Mouse (Mus musculus): ENCODE measurements around the gene Vps9d1. TPM values are rescaled to one million over a fixed set of nuclear protein-coding genes. Genes with fewer than 3 reads are reported as not detected.
"Not testable (repeated sequence)": the region's sequence is repeated elsewhere in the genome, so short reads cannot be mapped to it uniquely, and the experiment has no call there.

Vps9d1 gene
- polyA plus RNA-seq, 1 experiment from 2014 or later, result 17.3 TPM

DNA sequence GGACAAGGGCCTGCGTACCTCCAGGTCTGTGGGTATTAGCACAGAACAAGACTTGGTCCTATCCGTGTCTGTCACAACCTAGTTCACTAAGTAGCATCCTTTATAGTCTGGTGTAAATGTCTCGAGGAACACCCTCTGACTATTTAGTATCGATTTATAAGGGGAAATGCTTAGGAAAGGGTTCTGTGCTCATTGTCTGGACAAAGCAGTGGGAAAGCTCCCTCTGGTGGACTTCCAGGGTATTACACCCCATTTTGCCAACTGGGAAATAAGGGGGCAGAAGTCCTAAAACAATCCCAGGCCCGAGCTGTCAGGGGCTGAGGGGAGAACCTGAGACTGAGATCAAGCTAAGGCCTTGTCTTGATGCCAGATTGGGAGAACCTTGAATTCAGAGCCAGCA lies 51.9 kb downstream of the Vps9d1 start:
- WGBS, result 26% methylated on average over 5 of the region's 5 CpGs
- Histone ChIP-seq H3K9ac (ENCODE audit: low read depth, low read length) (no peak overlapping the region), H3K27me3 (ENCODE audit: insufficient read depth, low read length) (no peaks in the 10 kb centered on the region), H3K36me3 (ENCODE audit: insufficient read depth, low read length) (peaks cover 20% of the 10 kb centered on the region; the same call in 1 of the 2 replicates), H3K4me3 (replicated peaks; ENCODE audit: low read depth, low read length) (no peak overlapping the region), H3K4me1 (replicated peaks; ENCODE audit: insufficient read depth, low read length) (no peaks in the 10 kb centered on the region), H3K27ac (no peak overlapping the region), H3K9me3 (replicated peaks; ENCODE audit: low read length) (no peaks in the 10 kb centered on the region), H3K4me2 (ENCODE audit: low read length) (no peak overlapping the region)
- DNase-seq (ENCODE audit: low spot score) (peak; percentile 86), ATAC-seq (replicated peaks; ENCODE audit: low FRiP score, low read depth) (no peak)
- peak; percentile 93 for TF ChIP-seq CTCF (IDR thresholded peaks at IDR 0.05; ENCODE audit: low read depth)

- H3K36me3 ChIP-seq (ENCODE audit: insufficient read depth, low read length), result 0 out of 2 replicates have a peak, but pooled peaks cover 4% of the 10 kb centered on the region
- H3K27me3 ChIP-seq (ENCODE audit: insufficient read depth, low read length), result no peaks in the 10 kb centered on the region
- H3K9ac ChIP-seq (ENCODE audit: low read depth, low read length), result no peak overlapping the region
- no peak overlapping the region for H3K4me3 ChIP-seq (replicated peaks; ENCODE audit: low read depth, low read length)
- no peaks in the 10 kb centered on the region for H3K4me1 ChIP-seq (replicated peaks; ENCODE audit: insufficient read depth, low read length)
- H3K9me3 ChIP-seq (replicated peaks; ENCODE audit: low read length), result no peaks in the 10 kb centered on the region
- ATAC-seq (replicated peaks; ENCODE audit: low FRiP score, low read depth) (no peak), DNase-seq (ENCODE audit: low spot score) (no peak)
- TF ChIP-seq CTCF (IDR thresholded peaks at IDR 0.05; ENCODE audit: low read depth), result no peak
- no peak overlapping the region for H3K4me2 ChIP-seq (ENCODE audit: low read length)
- H3K27ac ChIP-seq, result no peak overlapping the region
- WGBS, result 51% methylated on average over 14 of the region's 14 CpGs
Observed at GRCm38 (mm10) chr8:123199864-123200263, 54.3 kb downstream of the Vps9d1 start.

GRCm38 (mm10) chr8:123197016-123197415 lies 57.1 kb downstream of the Vps9d1 start:
- not testable (repeated sequence) for H3K9me3 ChIP-seq (replicated peaks; ENCODE audit: low read length); H3K27ac ChIP-seq; H3K36me3 ChIP-seq (ENCODE audit: insufficient read depth, low read length); H3K4me1 ChIP-seq (replicated peaks; ENCODE audit: insufficient read depth, low read length); H3K4me2 ChIP-seq (ENCODE audit: low read length); DNase-seq (ENCODE audit: low spot score); ATAC-seq (replicated peaks; ENCODE audit: low FRiP score, low read depth); H3K27me3 ChIP-seq (ENCODE audit: insufficient read depth, low read length); H3K4me3 ChIP-seq (replicated peaks; ENCODE audit: low read depth, low read length); H3K9ac ChIP-seq (ENCODE audit: low read depth, low read length)
- 69% methylated on average over 5 of the region's 5 CpGs for WGBS

- TF ChIP-seq CTCF (IDR thresholded peaks at IDR 0.05; ENCODE audit: low read depth), result no peak
- H3K4me3 ChIP-seq (replicated peaks; ENCODE audit: low read depth, low read length), result no peak overlapping the region
- WGBS, result 79% methylated on average over 9 of the region's 9 CpGs
- H3K9ac ChIP-seq (ENCODE audit: low read depth, low read length), result no peak overlapping the region
- no peak for ATAC-seq (replicated peaks; ENCODE audit: low FRiP score, low read depth)
- H3K4me1 ChIP-seq (replicated peaks; ENCODE audit: insufficient read depth, low read length), result no peaks in the 10 kb centered on the region
- no peaks in the 10 kb centered on the region for H3K27me3 ChIP-seq (ENCODE audit: insufficient read depth, low read length)
- no peak for DNase-seq (ENCODE audit: low spot score)
- H3K27ac ChIP-seq, result no peak overlapping the region
- H3K36me3 ChIP-seq (ENCODE audit: insufficient read depth, low read length), result no peaks in the 10 kb centered on the region
- H3K4me2 ChIP-seq (ENCODE audit: low read length), result no peak overlapping the region
- no peaks in the 10 kb centered on the region for H3K9me3 ChIP-seq (replicated peaks; ENCODE audit: low read length)
Observed at GRCm38 (mm10) chr8:123193771-123194170, 60.4 kb downstream of the Vps9d1 start.

Other genes with a start within 250 kb of the Vps9d1 start
- gene Ankrd11, start 212.1 kb downstream of the Vps9d1 start, polyA plus RNA-seq (2015; fragmentation: Nextera tagmentation; extraction: Ambion mirVana), result 44.2 and 57.9 TPM in 2 replicates
- gene Spg7, start 191.4 kb downstream of the Vps9d1 start, polyA plus RNA-seq (2015; fragmentation: Nextera tagmentation; extraction: Ambion mirVana), result 49.6 and 54.0 TPM in 2 replicates
- 1,763 and 1,932 TPM in 2 replicates for gene Rpl13, start 152.0 kb downstream of the Vps9d1 start, polyA plus RNA-seq (2015; fragmentation: Nextera tagmentation; extraction: Ambion mirVana)
- gene Cpne7, start 137.0 kb downstream of the Vps9d1 start, polyA plus RNA-seq (2015; fragmentation: Nextera tagmentation; extraction: Ambion mirVana), result 2.3 and 3.3 TPM in 2 replicates
- gene Sult5a1, start 96.0 kb downstream of the Vps9d1 start, polyA plus RNA-seq (2015; fragmentation: Nextera tagmentation; extraction: Ambion mirVana), result 12.0 and 13.9 TPM in 2 replicates
- gene Dpep1, start 68.1 kb downstream of the Vps9d1 start, polyA plus RNA-seq (2015; fragmentation: Nextera tagmentation; extraction: Ambion mirVana), result 29.4 and 33.9 TPM in 2 replicates
- gene Chmp1a, start 41.6 kb downstream of the Vps9d1 start, polyA plus RNA-seq (2015; fragmentation: Nextera tagmentation; extraction: Ambion mirVana), result 126 and 138 TPM in 2 replicates
- 7.1 and 8.2 TPM in 2 replicates for gene Spata33, start 41.5 kb downstream of the Vps9d1 start, polyA plus RNA-seq (2015; fragmentation: Nextera tagmentation; extraction: Ambion mirVana)
- gene Cdk10, start 29.5 kb downstream of the Vps9d1 start, polyA plus RNA-seq (2015; fragmentation: Nextera tagmentation; extraction: Ambion mirVana), result 28.7 and 29.2 TPM in 2 replicates
- 6.1 and 8.2 TPM in 2 replicates for gene Spata2l, start 18.1 kb downstream of the Vps9d1 start, polyA plus RNA-seq (2015; fragmentation: Nextera tagmentation; extraction: Ambion mirVana)
- gene Zfp276, start 153 bp downstream of the Vps9d1 start, polyA plus RNA-seq (2015; fragmentation: Nextera tagmentation; extraction: Ambion mirVana), result 13.1 and 15.0 TPM in 2 replicates
- gene Fanca, start 64.2 kb upstream of the Vps9d1 start, polyA plus RNA-seq (2015; fragmentation: Nextera tagmentation; extraction: Ambion mirVana), result 18.7 and 21.5 TPM in 2 replicates
- 5.7 and 5.8 TPM in 2 replicates for gene Spire2, start 78.4 kb upstream of the Vps9d1 start, polyA plus RNA-seq (2015; fragmentation: Nextera tagmentation; extraction: Ambion mirVana)
- 168 and 170 TPM in 2 replicates for gene Tcf25, start 119.4 kb upstream of the Vps9d1 start, polyA plus RNA-seq (2015; fragmentation: Nextera tagmentation; extraction: Ambion mirVana)
- gene Mc1r, start 152.8 kb upstream of the Vps9d1 start, polyA plus RNA-seq (2015; fragmentation: Nextera tagmentation; extraction: Ambion mirVana), result not detected in 2 replicates
- 0.23 and 0.75 TPM in 2 replicates for gene Tubb3, start 157.1 kb upstream of the Vps9d1 start, polyA plus RNA-seq (2015; fragmentation: Nextera tagmentation; extraction: Ambion mirVana)
- 33.4 and 36.6 TPM in 2 replicates for gene Def8, start 169.2 kb upstream of the Vps9d1 start, polyA plus RNA-seq (2015; fragmentation: Nextera tagmentation; extraction: Ambion mirVana)
- gene Afg3l1, start 223.6 kb upstream of the Vps9d1 start, polyA plus RNA-seq (2015; fragmentation: Nextera tagmentation; extraction: Ambion mirVana), result 40.3 and 48.0 TPM in 2 replicates